Mouse (Mus musculus): ENCODE measurements around the gene Fam117a. TPM values are rescaled to one million over a fixed set of nuclear protein-coding genes. Genes with fewer than 3 reads are reported as not detected.

The Fam117a gene
- polyA plus RNA-seq, 1 experiment, result 14.3 TPM

DNA sequence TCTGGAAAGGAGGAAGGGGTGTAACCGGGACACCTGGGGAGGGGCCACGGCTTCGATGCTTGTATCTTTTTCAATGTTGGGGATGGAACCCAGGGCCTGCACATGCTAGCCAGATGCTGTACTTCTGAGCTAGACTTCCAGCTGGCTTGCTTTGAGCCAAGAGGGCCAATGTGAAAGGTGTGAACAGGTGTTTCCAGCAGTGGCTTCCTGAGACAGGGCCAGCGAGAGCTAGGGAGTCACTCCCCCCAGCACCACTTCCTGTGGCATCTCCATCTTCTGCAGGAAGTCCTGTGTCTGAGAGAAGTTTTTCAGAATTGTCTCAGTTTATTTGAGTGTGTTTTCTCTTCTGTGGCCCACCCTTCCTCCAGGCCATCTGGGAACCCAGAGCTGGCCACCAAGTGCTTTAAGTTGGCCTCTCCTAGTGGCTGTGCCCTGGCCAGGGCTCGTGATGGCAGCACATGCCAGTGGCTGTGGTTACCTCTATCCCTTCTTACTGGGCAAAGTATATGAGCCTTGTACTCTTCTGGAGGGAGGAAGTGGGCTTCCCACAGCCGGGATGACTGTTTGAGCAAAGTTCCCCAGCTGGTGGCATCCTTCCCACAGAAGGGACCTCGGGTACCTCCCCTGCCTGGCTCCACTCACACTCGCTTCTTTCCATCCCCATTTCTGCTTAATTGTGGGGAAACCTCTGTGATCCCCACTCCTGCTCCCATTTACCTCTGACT lies 30.4 kb downstream of the Fam117a start:
- DNase-seq, result no peak
- Histone ChIP-seq H3K27ac (ENCODE audit: insufficient read depth, low read length) (no peak overlapping the region), H3K27me3 (ENCODE audit: control insufficient read depth, insufficient read depth, low read length) (no peaks in the 10 kb centered on the region), H3K4me1 (ENCODE audit: control insufficient read depth, insufficient read depth, low read length) (0 out of 2 replicates have a peak, but pooled peaks cover 5% of the 10 kb centered on the region), H3K4me3 (replicated peaks; ENCODE audit: insufficient read depth, low read depth, low read length) (no peak overlapping the region)
- TF ChIP-seq POLR2A (IDR thresholded peaks at IDR 0.05; ENCODE audit: borderline replicate concordance, insufficient read depth, low read length) (no peak), CTCF (IDR thresholded peaks at IDR 0.05; ENCODE audit: borderline replicate concordance, insufficient read depth, low read depth, low read length) (no peak)
- 61% methylated on average over 8 of the region's 8 CpGs for WGBS

DNA sequence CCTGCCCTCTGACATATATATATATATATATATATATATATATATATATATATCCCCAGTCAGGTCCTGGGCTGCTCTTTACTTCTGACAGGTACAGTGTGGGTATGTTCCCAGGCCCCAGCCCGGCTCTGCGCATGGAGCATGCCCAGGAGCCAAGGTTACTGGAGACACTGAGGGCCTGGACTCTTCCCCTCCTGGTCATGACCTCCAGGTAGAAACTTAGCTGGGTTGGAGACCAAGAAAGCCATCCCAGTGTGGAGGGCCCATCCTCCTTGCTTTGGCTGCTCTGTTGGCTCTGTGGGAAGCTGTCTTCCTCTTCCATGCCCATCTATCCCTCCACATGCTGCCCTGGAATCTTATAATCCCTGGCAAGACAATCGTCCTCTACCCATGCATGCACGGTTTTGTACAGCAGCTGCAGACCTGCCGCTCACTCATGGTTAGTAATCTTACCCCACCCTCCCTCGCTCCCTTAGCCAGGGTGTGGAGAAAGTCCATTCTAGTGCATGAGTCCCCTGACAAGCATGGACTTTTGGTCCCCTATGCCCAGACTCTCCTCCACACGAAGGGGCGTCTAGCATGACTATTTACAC lies 31.5 kb downstream of the Fam117a start:
- H3K27ac ChIP-seq (ENCODE audit: insufficient read depth, low read length), result no peak overlapping the region
- no peak for DNase-seq
- no peaks in the 10 kb centered on the region for H3K27me3 ChIP-seq (ENCODE audit: control insufficient read depth, insufficient read depth, low read length)
- 78% methylated on average over 8 of the region's 8 CpGs for WGBS
- TF ChIP-seq CTCF (IDR thresholded peaks at IDR 0.05; ENCODE audit: borderline replicate concordance, insufficient read depth, low read depth, low read length) (no peak), POLR2A (IDR thresholded peaks at IDR 0.05; ENCODE audit: borderline replicate concordance, insufficient read depth, low read length) (no peak)
- no peak overlapping the region for H3K4me3 ChIP-seq (replicated peaks; ENCODE audit: insufficient read depth, low read depth, low read length)
- 0 out of 2 replicates have a peak, but pooled peaks cover 5% of the 10 kb centered on the region for H3K4me1 ChIP-seq (ENCODE audit: control insufficient read depth, insufficient read depth, low read length)

DNA sequence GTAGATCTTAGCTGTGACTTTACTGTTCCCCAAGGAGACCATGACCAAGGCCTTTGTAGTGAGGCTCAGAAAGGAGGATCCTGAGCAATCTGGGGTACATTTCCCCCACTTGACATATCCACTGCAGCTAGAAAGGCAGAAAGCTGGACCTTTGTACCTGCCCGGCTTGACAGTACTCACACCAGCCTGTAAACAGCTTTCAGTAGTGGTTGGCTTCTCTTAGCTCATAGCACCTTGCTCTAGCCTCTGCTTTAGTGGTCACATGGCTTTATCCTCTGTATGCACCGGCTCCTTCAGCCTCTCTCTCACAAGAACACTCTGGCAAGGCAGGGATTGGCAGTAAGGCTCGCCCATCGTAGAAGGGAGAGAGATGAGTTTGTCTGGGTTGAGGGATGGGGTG lies 32.1 kb downstream of the Fam117a start:
- TF ChIP-seq CTCF (IDR thresholded peaks at IDR 0.05; ENCODE audit: borderline replicate concordance, insufficient read depth, low read depth, low read length) (no peak), POLR2A (IDR thresholded peaks at IDR 0.05; ENCODE audit: borderline replicate concordance, insufficient read depth, low read length) (no peak)
- H3K27me3 ChIP-seq (ENCODE audit: control insufficient read depth, insufficient read depth, low read length), result no peaks in the 10 kb centered on the region
- no peak overlapping the region for H3K27ac ChIP-seq (ENCODE audit: insufficient read depth, low read length)
- H3K4me1 ChIP-seq (ENCODE audit: control insufficient read depth, insufficient read depth, low read length), result 0 out of 2 replicates have a peak, but pooled peaks cover 5% of the 10 kb centered on the region
- WGBS, result 90% methylated on average over 4 of the region's 4 CpGs
- no peak overlapping the region for H3K4me3 ChIP-seq (replicated peaks; ENCODE audit: insufficient read depth, low read depth, low read length)
- DNase-seq, result no peak

DNA sequence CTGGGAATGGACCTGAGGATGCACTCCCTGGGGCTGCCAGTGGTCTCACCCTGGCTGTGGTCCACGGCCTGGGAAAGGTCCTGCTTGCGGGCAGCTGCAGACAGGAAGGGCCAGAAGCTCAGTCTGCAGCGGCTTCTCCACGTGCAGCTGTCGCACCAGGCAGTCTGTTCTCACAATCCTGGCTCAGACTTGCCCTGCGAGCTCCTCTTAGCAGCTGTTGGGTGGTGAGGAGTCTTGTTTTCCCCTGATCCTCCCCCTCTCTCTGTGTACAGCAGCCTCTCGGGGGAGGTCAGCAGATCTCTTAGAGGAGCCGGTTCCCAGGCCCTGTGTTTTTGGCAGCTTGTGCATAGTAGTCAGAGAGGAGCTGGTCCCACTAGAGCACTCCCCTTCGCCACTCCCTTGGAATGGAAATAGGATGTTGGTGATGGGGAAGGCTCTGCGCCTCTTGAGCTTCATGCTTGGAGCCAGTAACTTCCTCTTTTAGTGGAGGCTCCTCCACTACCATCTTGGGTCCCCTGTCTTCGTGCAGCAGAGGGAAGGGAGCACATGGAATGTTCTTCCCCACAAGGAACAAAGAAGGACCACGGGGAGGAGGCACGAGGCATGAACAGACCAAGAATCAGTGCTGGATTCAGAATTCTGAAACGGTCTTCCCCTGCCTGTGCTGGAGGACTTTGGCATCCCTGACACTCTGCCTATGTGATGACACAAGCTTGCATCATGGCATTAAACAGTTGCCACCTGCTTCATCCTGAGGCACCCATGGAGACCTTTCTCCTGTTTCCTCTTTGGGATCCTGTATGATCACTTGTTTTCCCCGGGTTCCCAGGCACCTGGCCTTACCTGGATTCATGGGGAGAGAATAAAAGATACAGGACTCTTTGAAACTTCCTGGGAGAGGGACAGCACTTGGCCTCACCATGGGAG lies 33.4 kb downstream of the Fam117a start:
- WGBS, result 33% methylated on average over 15 of the region's 15 CpGs
- TF ChIP-seq POLR2A (IDR thresholded peaks at IDR 0.05; ENCODE audit: borderline replicate concordance, insufficient read depth, low read length), result no peak
- TF ChIP-seq CTCF (IDR thresholded peaks at IDR 0.05; ENCODE audit: borderline replicate concordance, insufficient read depth, low read depth, low read length), result no peak
- no peak for DNase-seq
- Histone ChIP-seq H3K4me3 (replicated peaks; ENCODE audit: insufficient read depth, low read depth, low read length) (no peak overlapping the region), H3K27ac (ENCODE audit: insufficient read depth, low read length) (no peak overlapping the region), H3K27me3 (ENCODE audit: control insufficient read depth, insufficient read depth, low read length) (no peaks in the 10 kb centered on the region), H3K4me1 (ENCODE audit: control insufficient read depth, insufficient read depth, low read length) (0 out of 2 replicates have a peak, but pooled peaks cover 5% of the 10 kb centered on the region)

DNA sequence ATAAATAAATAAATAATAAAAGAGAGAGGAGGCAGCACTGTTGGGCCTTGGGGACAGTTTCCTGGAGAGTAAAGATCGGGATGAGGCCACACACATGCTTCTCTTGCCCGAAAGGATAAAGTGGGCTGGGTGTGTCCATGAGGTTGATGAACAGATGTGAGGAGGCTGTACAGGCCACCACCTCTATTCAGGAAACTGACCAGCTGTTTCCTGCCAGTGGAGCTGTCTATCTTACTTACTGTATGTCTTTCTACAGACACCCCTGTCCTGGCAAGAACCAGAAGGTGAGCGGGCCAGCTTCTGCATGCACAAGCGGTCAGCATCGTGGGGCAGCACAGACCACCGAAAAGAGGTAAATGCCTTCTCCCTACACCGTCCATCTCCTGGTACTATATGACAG lies 34.4 kb downstream of the Fam117a start:
- Histone ChIP-seq H3K27me3 (ENCODE audit: control insufficient read depth, insufficient read depth, low read length) (no peaks in the 10 kb centered on the region), H3K27ac (ENCODE audit: insufficient read depth, low read length) (no peak overlapping the region), H3K4me1 (ENCODE audit: control insufficient read depth, insufficient read depth, low read length) (0 out of 2 replicates have a peak, but pooled peaks cover under 1% of the 10 kb centered on the region), H3K4me3 (replicated peaks; ENCODE audit: insufficient read depth, low read depth, low read length) (no peak overlapping the region)
- 94% methylated on average over 7 of the region's 7 CpGs for WGBS
- TF ChIP-seq CTCF (IDR thresholded peaks at IDR 0.05; ENCODE audit: borderline replicate concordance, insufficient read depth, low read depth, low read length), result no peak
- TF ChIP-seq POLR2A (IDR thresholded peaks at IDR 0.05; ENCODE audit: borderline replicate concordance, insufficient read depth, low read length), result no peak
- DNase-seq, result no peak

DNA sequence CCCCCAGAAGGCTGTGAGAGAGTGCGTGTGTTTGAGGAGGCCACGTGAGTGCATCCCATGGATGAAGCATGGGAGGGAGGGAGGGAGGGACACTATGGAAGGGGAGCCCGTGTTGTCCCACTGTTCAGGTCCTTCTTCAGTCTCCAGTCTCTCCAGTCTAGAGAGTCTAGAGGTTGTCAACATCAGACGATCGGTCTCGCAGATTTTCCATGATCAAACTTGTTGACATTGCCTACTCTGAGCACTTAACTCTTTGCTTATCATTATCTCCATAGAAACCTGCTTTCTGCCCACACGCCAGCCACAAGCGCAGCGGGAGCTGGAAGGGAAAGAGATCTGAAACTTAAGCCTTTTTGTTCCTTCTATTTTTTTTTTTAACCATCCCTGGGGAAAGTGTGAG lies 42.1 kb downstream of the Fam117a start:
- TF ChIP-seq CTCF (IDR thresholded peaks at IDR 0.05; ENCODE audit: borderline replicate concordance, insufficient read depth, low read depth, low read length) (no peak), POLR2A (IDR thresholded peaks at IDR 0.05; ENCODE audit: borderline replicate concordance, insufficient read depth, low read length) (no peak)
- DNase-seq, result no peak
- no peaks in the 10 kb centered on the region for H3K27me3 ChIP-seq (ENCODE audit: control insufficient read depth, insufficient read depth, low read length)
- no peak overlapping the region for H3K4me3 ChIP-seq (replicated peaks; ENCODE audit: insufficient read depth, low read depth, low read length)
- H3K4me1 ChIP-seq (ENCODE audit: control insufficient read depth, insufficient read depth, low read length), result 0 out of 2 replicates have a peak, but pooled peaks cover 3% of the 10 kb centered on the region
- 86% methylated on average over 9 of the region's 9 CpGs for WGBS
- no peak overlapping the region for H3K27ac ChIP-seq (ENCODE audit: insufficient read depth, low read length)

DNA sequence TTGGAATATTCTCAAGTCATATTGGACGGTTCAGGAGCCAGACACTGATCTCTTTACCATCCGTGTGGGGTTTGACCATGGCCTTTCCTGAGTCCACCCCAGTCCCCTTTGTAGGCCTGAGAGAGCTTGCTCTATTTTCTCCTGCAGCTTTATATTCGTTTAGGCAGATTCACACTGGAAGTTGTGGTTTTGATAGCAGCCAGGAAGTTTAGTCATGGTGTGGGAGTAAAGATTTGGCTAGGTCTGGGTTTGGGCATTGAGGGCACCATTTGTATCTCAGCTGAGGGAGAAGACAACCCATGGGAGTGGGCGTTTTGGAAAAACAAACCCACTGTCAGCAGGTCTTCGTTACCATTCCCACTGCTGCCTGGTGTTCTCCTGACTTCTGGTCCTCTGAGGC lies 42.7 kb downstream of the Fam117a start:
- no peak overlapping the region for H3K27ac ChIP-seq (ENCODE audit: insufficient read depth, low read length)
- DNase-seq, result no peak
- H3K4me3 ChIP-seq (replicated peaks; ENCODE audit: insufficient read depth, low read depth, low read length), result no peak overlapping the region
- H3K4me1 ChIP-seq (ENCODE audit: control insufficient read depth, insufficient read depth, low read length), result 0 out of 2 replicates have a peak, but pooled peaks cover 3% of the 10 kb centered on the region
- WGBS, result 70% methylated on average over 5 of the region's 5 CpGs
- no peaks in the 10 kb centered on the region for H3K27me3 ChIP-seq (ENCODE audit: control insufficient read depth, insufficient read depth, low read length)
- no peak for TF ChIP-seq CTCF (IDR thresholded peaks at IDR 0.05; ENCODE audit: borderline replicate concordance, insufficient read depth, low read depth, low read length)
- TF ChIP-seq POLR2A (IDR thresholded peaks at IDR 0.05; ENCODE audit: borderline replicate concordance, insufficient read depth, low read length), result no peak

Measured in cerebellum, adult 2 months (tissue).